Mouse (Mus musculus) cerebellum, adult 2 months (tissue): Measurements from ENCODE around the gene Mlx.

Source experiments
- CTCF ChIP-seq: fragments of 200-500 bp; IDR thresholded peaks from 2 replicates; pipeline ENCODE4 v1.5.1; 2011; ENCODE audit warnings: low read depth, mild to moderate bottlenecking, control low read depth, low read length, moderate library complexity, borderline replicate concordance; ENCODE audit not compliant: insufficient read depth
- POLR2A ChIP-seq: fragments of 200-500 bp; IDR thresholded peaks from 2 replicates; pipeline ENCODE4 v1.6.1; 2011; ENCODE audit warnings: low read length, control low read depth, borderline replicate concordance; ENCODE audit not compliant: insufficient read depth

DNA sequence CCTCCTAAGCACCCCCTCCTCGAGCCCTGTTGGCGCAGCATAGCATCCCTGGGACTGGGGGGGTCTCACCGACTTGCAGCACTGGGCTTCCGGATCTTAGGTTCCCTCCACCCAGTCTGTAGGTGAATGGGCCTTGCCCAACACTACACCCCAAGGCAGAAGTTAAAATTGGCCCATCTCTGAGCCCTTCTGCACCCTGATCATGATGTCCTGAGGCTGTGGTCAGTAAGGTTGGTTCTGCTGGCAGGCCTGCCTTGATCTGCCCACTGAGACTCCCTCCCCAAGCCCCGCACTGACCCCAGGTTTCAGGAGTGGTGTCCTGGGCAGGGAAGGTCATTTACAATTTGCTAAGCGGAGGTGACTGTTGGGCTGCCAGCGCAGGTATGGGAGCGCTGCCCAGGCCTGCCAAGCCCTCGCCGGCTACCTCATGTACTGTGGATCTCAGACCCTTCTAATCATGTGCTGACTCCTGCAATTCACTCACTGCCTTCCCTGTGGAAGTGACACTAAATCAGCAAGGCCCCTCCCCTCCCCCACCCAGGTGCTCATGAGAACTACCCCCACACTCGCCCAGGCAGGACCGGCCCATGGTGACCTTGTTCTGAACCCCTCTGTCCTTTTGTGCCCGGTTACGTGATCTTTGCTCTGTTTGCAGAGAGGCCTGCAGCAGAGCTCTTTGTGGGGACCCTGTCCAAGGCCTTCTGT is 24.0 kb upstream of the Mlx start:
- TF ChIP-seq CTCF (no peak), POLR2A (no peak)
